Mouse (Mus musculus): Measurements from ENCODE around the gene Rnf103. TPM values are rescaled to one million over a fixed set of nuclear protein-coding genes. Genes with fewer than 3 reads are reported as not detected.
"Not testable (repeated sequence)": the region's sequence is repeated elsewhere in the genome, so short reads cannot be mapped to it uniquely, and the experiment has no call there.

Gene Rnf103
- polyA plus RNA-seq, 1 experiment: 23.3 TPM

DNA sequence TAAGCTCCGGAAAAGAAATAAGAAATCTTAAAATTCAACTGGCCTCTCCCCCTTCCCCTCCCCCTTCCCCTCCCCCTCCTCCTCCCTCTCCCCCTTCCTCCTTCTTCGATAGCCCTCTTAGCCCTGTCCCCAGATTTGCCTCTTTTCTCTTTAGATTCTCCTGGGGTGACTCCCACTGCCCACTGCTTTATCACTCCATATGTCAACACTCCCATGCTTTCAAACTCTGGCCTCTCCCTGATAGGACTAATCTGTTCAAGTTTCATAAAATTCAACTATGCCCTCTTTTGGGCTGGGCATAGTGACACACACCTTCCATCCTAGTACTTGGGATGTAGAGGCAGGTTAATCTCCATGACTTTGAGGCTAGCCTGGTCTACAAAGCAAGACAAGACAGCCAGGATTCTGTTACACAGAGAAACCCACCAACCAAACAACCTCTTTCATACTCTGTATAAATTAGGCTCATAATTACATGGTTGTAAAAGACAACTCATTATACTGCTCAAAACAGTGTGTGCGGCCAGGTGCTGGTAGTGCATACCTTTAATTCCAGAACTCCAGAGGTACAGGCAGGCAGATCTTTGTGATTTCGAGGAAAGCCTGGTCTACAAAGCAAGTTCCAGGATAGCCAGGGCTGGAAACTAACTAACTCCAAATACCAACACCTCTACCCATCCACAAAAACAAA, 21.7 kb upstream of the Rnf103 start:
- H3K4me1 ChIP-seq (ENCODE audit: control insufficient read depth, insufficient read depth, low read length): no peaks in the 10 kb centered on the region

DNA sequence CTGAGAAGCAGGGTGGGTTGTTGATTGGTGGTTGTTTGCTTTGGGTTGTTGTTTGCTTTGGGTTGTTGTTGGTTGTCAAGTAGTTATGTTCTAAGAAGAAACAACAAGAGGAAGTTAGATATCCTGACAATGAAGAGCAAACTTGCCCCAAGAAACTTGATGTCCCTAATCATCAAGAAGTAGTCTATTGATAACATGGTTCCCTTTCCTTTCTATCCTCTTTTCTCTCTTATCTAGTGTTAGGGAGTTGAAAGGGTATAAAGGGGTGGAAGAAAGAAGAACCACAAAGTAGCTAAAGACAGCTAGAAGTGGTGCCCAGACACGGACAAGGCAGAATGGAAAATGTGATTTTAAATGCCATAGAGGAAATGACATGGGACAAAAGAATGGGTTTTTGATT, 20.9 kb upstream of the Rnf103 start:
- no peak for TF ChIP-seq POLR2A (IDR thresholded peaks at IDR 0.05; ENCODE audit: low read depth, low read length)
- TF ChIP-seq CTCF (IDR thresholded peaks at IDR 0.05; ENCODE audit: borderline replicate concordance, insufficient read depth, low read length): no peak
- Histone ChIP-seq H3K4me1 (ENCODE audit: control insufficient read depth, insufficient read depth, low read length) (no peaks in the 10 kb centered on the region), H3K27ac (ENCODE audit: insufficient read depth, low read length) (no peak overlapping the region), H3K4me3 (ENCODE audit: insufficient read depth, low read length) (no peak overlapping the region)

More for the DNA sequence above, 21.7 kb upstream of the Rnf103 start:
- no peak for TF ChIP-seq CTCF (IDR thresholded peaks at IDR 0.05; ENCODE audit: borderline replicate concordance, insufficient read depth, low read length)
- H3K4me3 ChIP-seq (ENCODE audit: insufficient read depth, low read length): no peak overlapping the region
- H3K27ac ChIP-seq (ENCODE audit: insufficient read depth, low read length): no peak overlapping the region

DNA sequence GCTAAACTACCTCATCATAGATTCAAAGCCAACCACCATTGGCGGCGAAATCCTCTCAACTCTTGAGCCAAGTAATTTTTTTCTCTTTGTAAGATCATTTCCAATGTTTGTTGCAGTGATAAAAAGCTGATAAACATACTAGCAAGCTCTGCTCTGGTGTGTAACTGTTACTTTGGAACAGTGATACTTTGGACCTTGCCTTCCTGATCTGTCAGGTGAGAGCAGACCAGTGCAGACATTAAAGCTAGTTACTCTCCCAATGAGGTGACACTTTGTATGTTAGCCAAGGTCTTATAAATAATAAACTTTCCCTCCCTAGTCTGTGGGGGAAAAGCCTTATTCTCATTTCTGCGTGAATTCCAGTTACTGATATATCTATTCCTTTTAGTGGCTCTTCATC, 18.1 kb upstream of the Rnf103 start:
- Histone ChIP-seq H3K4me1 (ENCODE audit: control insufficient read depth, insufficient read depth, low read length) (no peaks in the 10 kb centered on the region), H3K27ac (ENCODE audit: insufficient read depth, low read length) (no peak overlapping the region), H3K4me3 (ENCODE audit: insufficient read depth, low read length) (no peak overlapping the region)
- TF ChIP-seq POLR2A (IDR thresholded peaks at IDR 0.05; ENCODE audit: low read depth, low read length) (no peak), CTCF (IDR thresholded peaks at IDR 0.05; ENCODE audit: borderline replicate concordance, insufficient read depth, low read length) (no peak)

DNA sequence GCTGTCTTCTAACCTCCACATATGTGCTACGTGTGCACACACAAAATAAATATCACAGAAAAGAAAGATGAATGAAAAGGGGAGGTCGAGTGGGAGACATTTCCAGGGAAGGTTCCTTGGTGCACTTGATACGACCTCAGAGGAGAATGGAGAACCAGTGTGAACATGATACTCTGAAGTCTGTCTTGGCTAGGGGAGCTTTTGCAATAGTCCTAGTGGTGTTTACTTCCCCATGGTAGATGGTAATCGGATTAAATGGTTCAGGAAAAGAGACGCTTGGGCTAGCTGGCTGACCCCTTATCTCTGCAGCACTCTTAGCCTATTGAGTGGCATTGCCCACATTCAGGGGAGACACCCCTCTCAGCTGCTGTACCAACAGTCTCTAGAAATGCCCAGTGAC, 16.9 kb upstream of the Rnf103 start:
- no peak overlapping the region for H3K27ac ChIP-seq (ENCODE audit: insufficient read depth, low read length)
- no peaks in the 10 kb centered on the region for H3K4me1 ChIP-seq (ENCODE audit: control insufficient read depth, insufficient read depth, low read length)
- H3K4me3 ChIP-seq (ENCODE audit: insufficient read depth, low read length): no peak overlapping the region
- TF ChIP-seq CTCF (IDR thresholded peaks at IDR 0.05; ENCODE audit: borderline replicate concordance, insufficient read depth, low read length) (no peak), POLR2A (IDR thresholded peaks at IDR 0.05; ENCODE audit: low read depth, low read length) (no peak)

DNA sequence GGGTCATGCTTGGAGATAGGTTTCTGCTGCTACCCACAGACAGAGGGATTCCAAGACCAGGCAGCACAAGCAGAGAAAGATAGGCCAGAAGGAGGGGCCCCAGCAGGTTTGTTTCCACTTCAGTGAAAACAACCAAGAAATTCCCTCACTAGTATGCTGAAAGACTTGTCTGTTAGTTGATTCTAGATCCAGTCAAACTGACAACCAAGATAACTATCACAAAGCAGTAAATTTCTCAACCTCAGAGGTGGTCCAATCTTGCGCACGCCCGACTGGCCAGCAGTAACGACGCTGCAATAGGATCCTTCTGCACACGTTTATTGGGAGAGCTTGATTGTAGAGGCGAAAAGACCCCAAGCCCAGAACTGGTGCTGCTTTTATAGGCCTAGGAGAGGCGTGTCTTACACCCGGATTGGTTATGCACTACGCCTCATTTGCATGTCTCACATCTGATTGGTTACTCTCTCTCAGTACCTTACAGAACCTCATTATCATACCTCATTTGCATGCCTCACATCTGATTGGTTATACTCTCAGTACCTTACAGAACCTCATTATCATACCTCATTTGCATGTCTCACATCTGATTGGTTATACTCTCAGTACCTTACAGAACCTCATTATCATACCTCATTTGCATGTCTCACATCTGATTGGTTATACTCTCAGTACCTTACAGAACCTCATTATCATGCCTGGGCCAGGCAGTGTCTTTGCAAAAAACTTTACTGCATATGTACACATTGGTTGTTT, 14.7 kb upstream of the Rnf103 start:
- not testable (repeated sequence) for H3K27ac ChIP-seq (ENCODE audit: insufficient read depth, low read length); H3K4me3 ChIP-seq (ENCODE audit: insufficient read depth, low read length); H3K4me1 ChIP-seq (ENCODE audit: control insufficient read depth, insufficient read depth, low read length)

DNA sequence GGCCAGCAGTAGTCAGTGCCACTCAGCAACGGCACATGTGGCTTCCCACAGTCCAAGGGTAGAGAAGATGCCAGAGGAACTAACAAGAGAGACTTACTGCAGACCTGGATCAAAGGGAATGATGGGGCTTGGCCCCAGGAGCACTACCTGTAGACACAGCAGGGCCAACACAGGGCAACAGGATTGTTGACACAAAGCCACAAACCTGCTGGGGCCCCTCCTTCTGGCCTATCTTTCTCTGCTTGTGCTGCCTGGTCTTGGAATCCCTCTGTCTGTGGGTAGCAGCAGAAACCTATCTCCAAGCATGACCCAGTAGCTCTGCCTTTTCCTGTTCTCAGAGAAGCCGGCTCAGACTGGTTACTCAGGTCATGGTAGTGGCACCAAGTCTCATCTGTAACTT, 14.1 kb upstream of the Rnf103 start:
- H3K4me1 ChIP-seq (ENCODE audit: control insufficient read depth, insufficient read depth, low read length); H3K4me3 ChIP-seq (ENCODE audit: insufficient read depth, low read length); H3K27ac ChIP-seq (ENCODE audit: insufficient read depth, low read length): not testable (repeated sequence)

DNA sequence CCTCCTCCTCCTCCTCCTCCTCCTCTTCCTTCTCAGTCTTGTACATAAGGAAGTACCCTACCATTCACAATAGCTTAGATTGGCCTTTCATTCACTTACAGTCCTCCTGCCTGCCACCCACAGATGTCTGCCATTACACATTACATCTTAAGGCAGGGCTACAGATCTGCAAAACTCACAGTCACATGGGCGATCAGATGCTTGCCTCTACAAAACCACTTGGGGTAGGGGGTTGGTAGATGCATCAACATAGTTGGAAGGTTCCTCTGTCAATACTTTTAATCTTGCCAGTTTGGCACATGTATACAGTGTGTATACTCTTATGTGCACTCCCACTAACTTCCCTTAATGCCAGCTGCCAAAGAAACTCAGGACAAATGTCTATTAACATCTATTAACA, 13.6 kb upstream of the Rnf103 start:
- Histone ChIP-seq H3K27ac (ENCODE audit: insufficient read depth, low read length) (no peak overlapping the region), H3K4me1 (ENCODE audit: control insufficient read depth, insufficient read depth, low read length) (no peaks in the 10 kb centered on the region), H3K4me3 (ENCODE audit: insufficient read depth, low read length) (no peak overlapping the region)
- no peak for TF ChIP-seq CTCF (IDR thresholded peaks at IDR 0.05; ENCODE audit: borderline replicate concordance, insufficient read depth, low read length)
- TF ChIP-seq POLR2A (IDR thresholded peaks at IDR 0.05; ENCODE audit: low read depth, low read length): no peak

DNA sequence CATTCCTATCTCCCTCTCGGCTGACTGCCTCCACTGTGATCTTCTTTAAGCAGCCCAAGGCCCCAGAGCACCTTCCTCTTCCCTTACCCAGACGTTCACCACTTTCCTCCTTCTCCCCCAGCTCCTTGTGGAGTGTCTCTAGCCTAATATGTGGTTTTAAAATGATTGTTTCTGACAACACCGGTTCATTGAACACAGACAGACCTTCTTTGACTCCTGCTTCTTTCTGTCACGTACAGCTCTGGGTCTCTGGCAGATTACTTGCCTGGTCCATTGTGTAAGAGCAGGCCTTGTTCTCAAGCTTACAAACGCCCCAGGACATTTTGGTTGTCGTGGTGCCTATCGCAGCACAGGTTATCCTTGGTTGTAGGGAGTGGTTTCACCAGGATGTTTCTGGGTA, 12.6 kb upstream of the Rnf103 start:
- no peaks in the 10 kb centered on the region for H3K4me1 ChIP-seq (ENCODE audit: control insufficient read depth, insufficient read depth, low read length)
- no peak overlapping the region for H3K4me3 ChIP-seq (ENCODE audit: insufficient read depth, low read length)
- TF ChIP-seq POLR2A (IDR thresholded peaks at IDR 0.05; ENCODE audit: low read depth, low read length) (no peak), CTCF (IDR thresholded peaks at IDR 0.05; ENCODE audit: borderline replicate concordance, insufficient read depth, low read length) (no peak)
- no peak overlapping the region for H3K27ac ChIP-seq (ENCODE audit: insufficient read depth, low read length)

DNA sequence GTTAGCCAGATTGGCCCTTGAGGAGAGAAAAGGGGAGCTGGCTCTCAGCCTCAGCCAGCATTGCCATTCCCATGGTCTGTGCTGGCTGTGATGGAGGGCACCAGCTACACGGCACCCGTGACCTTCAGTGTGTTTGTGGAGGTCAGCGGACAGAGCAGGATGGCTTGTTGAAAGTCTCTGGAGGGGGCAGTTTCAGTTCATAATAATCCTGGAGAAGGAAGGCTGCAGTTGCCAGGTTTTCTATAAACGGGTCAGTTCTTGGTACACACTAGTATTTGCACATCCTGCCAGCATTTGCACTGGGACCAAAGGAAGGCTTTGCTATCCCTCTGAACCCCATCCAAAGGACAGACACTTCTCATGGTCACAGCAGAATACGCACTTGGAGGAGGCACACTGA, 8.4 kb upstream of the Rnf103 start:
- Histone ChIP-seq H3K4me3 (ENCODE audit: insufficient read depth, low read length) (no peak overlapping the region), H3K27ac (ENCODE audit: insufficient read depth, low read length) (no peak overlapping the region), H3K4me1 (ENCODE audit: control insufficient read depth, insufficient read depth, low read length) (no peaks in the 10 kb centered on the region)
- TF ChIP-seq CTCF (IDR thresholded peaks at IDR 0.05; ENCODE audit: borderline replicate concordance, insufficient read depth, low read length) (no peak), POLR2A (IDR thresholded peaks at IDR 0.05; ENCODE audit: low read depth, low read length) (no peak)

DNA sequence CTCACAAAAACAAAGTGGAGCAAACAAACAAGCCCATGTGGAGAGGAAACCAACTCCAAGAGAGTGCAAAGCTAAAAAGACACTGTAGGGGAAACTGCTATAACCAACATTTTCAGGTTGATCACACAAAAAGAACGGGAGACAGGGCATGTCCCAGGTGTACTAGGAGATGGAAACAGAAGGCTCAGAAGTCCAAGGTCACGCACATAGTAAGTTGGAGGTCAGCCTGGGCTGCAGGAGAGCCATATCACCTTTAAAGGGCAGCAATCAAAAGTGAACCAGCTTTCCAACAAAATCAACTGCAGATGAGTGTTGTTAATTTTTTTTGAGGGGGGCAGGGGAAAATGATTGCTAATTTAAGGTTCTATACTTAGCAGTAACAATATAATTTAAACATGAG, 7.5 kb upstream of the Rnf103 start:
- Histone ChIP-seq H3K4me3 (ENCODE audit: insufficient read depth, low read length) (no peak overlapping the region), H3K4me1 (ENCODE audit: control insufficient read depth, insufficient read depth, low read length) (no peaks in the 10 kb centered on the region), H3K27ac (ENCODE audit: insufficient read depth, low read length) (no peak overlapping the region)
- TF ChIP-seq POLR2A (IDR thresholded peaks at IDR 0.05; ENCODE audit: low read depth, low read length) (no peak), CTCF (IDR thresholded peaks at IDR 0.05; ENCODE audit: borderline replicate concordance, insufficient read depth, low read length) (no peak)
